Mouse (Mus musculus) small intestine, adult 2 months (tissue): ENCODE results near the gene Coq8b.
A peak's percentile ranks its signal among the peaks of the same experiment; 100 is the strongest.

Experiments
- CTCF ChIP-seq: fragments of 200-500 bp; IDR thresholded peaks from 2 replicates; pipeline ENCODE4 v1.5.1; 2012; ENCODE audit warnings: low read depth, mild to moderate bottlenecking, control low read depth, inconsistent platforms, low read length, moderate library complexity, mixed read lengths; ENCODE audit not compliant: insufficient replicate concordance, insufficient read length; ENCODE audit errors: extremely low read depth
- POLR2A ChIP-seq: fragments of 200-500 bp; IDR thresholded peaks from 2 replicates; pipeline ENCODE4 v1.6.1; 2012; ENCODE audit warnings: low read depth, mild to moderate bottlenecking, control low read depth, inconsistent platforms, low read length, moderate library complexity

DNA sequence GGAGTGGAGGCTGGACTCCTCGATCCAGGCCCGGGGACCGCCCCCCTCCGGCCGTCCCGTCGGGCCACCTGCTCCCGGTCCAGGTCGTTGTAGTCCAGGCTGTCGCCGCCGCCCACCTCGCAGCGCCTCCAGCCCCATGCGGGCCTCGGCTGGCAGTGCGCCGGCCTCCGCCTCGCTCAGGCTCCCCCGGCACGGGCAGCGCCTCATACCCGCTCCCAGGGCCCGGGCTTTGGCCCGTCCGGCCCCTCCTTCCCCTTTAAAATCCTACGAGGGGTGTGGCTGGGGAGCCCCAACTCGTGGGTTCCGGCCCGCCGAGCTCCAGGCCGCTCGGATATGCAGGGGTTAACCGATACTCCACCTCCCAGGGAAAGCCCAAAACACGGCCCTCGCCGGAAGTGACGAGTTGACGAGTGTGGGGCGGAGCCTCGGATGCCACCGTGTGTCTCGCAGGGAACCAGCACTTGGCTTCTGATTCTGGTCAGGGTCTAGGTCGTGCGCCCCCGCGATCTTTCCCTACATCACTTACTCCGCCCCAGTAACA, 4.5 kb upstream of the Coq8b start, which contains the start of gene Itpkc:
- TF ChIP-seq CTCF = no peak
- TF ChIP-seq POLR2A = peak; percentile 62
